Mouse (Mus musculus) ovary, adult 18-20 months (tissue): Measurements from ENCODE around the gene Lst1.

ENCODE experiments used
- DNase-seq: peaks from one replicate; pipeline ENCODE4 v3.0.0; 2022; ENCODE audit warnings: low spot score, mixed read lengths

Lst1 gene

DNA sequence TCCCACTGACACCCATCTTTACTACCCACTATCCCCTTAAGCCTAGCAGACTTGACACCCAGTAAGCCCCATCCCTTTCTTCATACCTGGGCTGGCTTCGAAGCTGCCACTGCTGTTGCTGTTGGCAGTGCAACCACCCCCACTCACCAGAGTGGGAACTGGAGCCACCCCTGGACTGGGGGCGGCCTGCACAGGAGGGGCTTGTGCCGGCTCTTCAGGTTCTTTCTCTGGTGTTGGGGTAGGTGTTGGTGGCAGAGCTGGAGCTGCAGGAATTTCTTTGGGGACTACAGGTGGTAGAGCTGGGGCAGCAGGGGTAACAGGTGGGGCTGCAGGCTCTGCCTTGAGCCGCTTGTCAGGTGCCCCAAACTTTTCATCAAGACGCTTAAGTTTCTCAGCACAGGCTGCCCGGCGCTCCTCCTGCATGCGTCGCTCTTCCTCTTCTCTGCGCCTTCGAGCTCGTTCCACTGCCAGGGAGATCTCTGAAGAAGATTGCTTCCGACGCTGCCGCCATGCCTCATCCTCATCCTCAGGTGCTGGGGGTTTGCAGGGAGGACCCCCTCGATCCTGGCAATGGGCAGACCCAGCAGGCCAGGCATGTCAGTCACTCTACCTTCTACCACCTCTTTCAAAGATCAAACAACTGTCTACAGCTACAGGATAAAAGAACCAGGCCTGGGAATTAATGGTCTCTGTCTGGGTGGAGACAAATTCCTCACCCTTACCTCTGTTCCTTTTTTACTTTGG is 29.2 kb downstream of the Lst1 start:
- no peak for DNase-seq

- no peak for DNase-seq
Measured at GRCm38 (mm10) chr17:35157661-35158175, 30.5 kb downstream of the Lst1 start.

- no peak for DNase-seq
Measured at GRCm38 (mm10) chr17:35157254-35157653, 31.0 kb downstream of the Lst1 start.

DNA sequence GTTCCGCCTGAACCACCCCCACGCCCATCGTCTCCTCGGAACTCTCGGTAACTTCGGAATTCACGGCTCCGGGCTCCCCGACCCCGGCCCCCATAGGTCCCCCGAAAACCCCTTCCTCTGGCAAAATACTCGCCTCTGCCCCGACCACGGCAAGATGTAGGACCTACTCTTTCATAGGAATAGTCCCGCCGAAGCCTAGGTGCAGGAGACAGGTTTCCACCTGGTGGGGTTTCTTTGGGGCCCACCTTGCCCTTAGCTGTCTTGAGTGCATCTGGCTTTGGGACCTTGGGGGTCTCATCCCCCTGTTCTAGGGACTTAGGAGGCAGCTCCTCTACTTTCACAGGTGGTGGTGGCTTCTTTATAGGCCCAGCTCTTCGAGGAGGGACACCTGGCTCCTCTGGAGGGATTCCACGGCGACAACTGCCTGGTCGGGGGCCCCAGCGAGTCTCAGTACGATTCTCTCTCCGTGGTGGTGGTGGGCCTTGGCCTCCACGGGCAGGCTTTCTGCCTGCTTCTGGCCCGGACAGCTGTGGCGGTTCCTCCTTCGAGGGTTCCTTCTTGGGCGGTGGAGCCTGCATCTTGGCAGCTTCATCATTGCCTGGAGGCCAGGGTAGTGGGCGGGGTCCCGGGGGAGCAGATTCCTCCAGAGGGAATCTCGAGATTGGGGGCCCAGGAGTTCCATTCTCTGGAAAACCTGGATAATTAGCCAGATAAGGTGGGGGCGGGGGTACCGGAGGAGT is 31.6 kb downstream of the Lst1 start:
- DNase-seq = no peak

DNA sequence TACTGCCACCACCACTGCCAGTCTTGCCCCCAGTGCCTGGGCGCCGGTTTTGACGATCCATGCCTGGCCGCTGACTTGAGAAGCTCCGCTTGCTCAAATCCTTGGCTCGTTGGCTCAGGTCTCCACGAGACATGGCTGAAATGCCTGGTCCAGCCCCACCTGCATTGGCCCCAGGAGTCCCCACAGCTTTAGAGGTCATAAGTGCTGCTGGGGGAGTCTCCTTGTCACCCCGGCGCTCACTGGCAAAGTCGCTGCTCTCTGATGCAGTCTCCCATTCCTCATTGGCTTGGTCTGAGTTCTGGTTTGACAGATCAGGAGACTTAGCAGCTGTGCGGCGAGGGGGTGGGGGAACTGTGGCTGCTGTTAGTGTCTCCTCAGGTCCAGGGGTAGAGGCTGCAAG is 32.8 kb downstream of the Lst1 start:
- DNase-seq = no peak

- no peak for DNase-seq
Measured at GRCm38 (mm10) chr17:35154616-35155015, 33.6 kb downstream of the Lst1 start.

GRCm38 (mm10) chr17:35153931-35154330 is 34.3 kb downstream of the Lst1 start:
- no peak for DNase-seq

DNA sequence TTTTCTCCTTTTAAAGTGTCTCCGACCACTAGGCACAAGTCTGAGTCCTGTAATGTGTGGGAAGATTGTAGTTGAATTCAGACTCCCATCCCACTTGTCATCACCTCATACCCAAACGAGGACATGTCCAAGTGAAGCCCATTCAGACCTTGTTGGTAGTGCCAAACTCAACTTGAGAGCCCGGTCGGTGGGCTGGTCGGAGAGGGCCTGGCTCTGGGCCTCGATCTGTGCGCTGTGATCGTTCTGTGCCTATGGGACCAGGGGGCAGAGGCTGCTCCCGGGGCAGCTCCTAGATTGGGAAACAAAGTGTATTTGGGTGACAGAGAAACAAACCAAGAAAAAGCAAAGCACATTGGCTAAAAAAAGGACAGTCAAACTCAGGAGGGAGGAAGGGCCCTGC is 35.2 kb downstream of the Lst1 start:
- DNase-seq = no peak

DNA sequence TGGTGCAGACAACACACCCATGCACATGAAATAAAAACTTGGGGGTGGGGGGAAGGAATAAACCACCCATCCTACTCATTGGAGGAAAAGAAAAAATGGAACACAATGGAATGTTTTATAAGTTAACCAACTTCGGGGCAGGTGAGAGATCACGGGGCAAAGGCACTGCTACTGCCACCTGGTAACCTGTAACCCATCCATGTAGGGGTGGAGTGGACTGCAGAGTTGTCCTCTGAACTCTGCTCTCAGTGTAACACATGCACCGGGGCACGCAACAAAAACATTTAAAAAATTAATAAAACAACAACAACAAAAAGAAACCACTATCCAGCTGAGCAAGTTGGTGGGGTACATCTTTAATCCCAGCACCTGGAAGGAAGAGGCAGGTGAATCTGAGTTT is 36.1 kb downstream of the Lst1 start:
- no peak for DNase-seq

DNA sequence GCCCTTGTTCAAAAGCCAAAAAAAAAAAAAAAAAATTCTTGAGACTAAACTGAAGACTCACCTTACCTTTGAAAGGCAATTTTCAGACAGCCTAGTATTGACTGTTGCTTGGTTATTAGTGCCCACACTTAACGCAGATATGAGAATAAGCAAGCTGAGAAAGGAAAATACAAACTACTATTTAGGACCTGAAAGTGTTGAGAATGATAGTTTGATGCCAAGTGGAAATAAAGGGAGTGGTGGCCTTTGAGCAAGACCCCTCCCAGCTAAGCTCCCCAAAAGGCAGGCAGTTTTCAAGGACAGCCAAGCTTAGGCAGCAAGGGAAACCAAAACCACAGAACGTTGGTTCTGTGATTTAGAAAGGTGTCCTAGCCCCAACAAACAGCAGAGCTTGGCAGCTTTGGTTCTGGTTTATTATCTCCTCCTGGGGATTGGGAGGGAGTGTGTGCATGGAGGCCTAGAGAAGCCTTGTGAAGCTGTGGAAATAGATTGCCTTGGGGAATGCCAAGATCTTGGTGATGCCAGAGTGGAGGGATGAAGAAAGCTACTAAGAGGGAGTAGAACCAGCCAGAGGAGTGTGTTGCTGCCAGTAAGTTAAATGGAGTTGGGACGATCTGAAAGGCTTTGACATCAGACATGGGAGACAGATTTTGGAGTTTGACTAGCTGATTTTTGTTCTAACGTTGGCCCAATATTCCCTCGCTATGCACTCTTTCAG is 40.2 kb downstream of the Lst1 start:
- no peak for DNase-seq

GRCm38 (mm10) chr17:35147348-35147747 is 40.9 kb downstream of the Lst1 start:
- no peak for DNase-seq

DNA sequence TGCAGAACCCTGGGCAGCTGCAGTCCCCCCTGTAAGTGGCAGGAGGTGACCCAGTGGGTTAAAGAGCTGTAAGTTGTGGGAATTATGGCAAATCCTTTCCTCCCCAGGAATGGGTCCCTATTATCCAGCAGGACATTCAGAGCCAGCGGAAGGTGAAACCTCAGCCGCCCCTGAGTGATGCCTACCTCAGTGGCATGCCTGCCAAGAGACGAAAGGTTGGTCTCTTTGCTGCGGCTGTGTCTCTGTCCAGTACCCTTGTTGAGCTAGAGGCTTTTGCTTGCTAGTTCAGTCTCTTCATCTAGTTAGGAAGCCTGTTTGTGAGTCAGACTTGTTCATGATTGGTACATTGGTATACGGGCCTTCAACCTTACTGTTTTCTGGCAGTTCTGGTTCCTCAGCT is 42.1 kb downstream of the Lst1 start:
- no peak for DNase-seq

- DNase-seq = peak; percentile 87
Measured at GRCm38 (mm10) chr17:35141971-35142370, 46.3 kb downstream of the Lst1 start.

DNA sequence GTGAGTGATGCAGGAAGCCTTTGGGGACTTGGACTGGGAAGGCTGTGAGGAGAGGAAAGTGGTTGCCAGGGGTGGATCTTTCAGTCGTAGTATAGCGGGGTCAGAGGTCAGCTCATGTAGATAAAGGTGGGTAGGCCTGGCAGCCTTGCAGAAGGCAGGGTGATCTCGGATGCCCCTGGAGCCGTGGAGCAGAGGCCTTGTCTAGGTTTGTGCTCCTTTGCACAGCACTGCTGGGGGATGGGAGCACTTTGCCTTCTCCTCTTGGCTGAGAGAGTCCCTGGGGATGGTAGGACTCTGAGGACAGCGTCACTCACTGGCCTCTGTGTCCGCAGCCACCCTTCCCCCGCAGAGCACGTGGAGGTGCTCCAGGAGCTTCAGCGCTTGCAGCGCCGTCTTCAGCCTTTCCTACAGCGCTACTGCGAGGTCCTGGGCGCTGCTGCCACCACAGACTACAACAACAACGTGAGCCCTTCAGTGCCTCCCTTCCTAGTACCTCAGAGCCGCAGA is 47.7 kb downstream of the Lst1 start:
- no peak for DNase-seq

DNA sequence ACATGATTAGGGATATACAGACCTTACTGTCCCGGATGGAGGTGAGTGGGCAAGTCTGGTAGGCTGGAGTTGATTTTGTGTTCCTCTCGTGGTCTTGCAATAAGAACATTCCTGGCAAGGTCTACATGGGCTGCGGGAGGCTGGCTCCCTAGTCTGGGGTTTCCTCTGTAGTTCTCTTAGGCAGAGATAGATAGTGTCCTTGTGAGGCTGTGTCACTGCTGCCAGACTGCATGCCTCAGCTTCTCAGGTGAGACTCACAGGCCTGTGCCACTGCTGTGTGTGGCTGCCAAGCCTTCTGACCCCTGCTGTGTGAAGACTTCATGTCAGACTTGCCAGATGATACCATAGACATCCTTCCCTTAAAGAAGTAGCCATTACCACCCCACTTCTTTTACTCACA is 49.0 kb downstream of the Lst1 start:
- DNase-seq = no peak

- DNase-seq = no peak
Measured at GRCm38 (mm10) chr17:35135591-35136320, 52.5 kb downstream of the Lst1 start.
